Mouse (Mus musculus): ENCODE results near the gene Fus. TPM values are rescaled to one million over a fixed set of nuclear protein-coding genes. Genes with fewer than 3 reads are reported as not detected.
A peak's percentile ranks its signal among the peaks of the same experiment; 100 is the strongest.

The Fus gene
- 415 and 452 TPM in 2 replicates for polyA plus RNA-seq (2015; fragmentation: Nextera tagmentation; extraction: Ambion mirVana)

DNA sequence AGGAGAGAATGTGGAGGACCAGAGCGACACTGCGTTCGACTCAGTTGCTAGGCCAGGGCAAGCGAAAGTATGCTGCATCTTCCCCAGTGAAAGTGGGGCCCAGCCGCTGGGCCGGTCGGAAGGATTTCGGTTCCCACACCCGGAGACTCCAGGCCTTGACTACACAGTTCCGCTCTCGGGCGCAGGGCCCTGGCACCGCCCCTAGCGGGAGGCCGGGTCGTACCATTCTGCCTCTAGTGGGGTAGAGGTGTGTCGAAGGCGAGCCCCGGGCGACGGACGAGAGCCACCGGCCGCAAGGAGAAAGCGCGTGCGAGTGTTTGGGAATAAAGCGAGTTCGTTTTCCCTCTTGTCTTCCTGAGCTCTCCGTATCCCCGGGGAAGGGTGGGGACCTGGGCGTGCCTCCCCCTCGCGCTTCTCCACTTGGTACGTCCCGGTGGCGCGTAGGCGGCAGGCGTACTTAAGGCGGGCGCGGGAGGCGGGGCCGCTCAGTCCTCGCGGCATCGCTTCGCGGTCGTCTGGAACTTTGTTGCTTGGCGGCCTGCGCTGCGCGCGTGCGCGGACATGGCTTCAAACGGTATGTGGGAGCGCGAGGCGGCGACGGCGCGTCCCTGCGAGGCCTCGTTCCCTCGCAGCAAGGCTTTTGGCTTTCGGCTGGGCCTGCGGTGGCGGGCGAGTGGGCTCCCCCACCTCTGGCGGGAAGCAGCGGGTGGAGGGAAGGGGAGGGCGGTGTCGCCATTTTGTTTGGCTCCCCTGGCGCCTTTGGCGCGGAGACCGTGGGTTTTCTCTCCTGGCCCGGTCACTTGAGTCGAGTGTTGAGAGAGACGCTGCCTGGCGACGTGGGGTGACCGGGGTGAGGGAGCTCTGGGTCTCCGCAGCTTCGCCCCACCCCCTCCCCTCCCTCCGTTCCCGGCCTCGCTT is at the start of gene Fus:
Fus (plus strand) TSS at position 454 of the 918 bp plus-strand sequence.
- no peaks in the 10 kb centered on the region for H3K9me3 ChIP-seq
- H3K36me3 ChIP-seq = peaks cover 27% of the 10 kb centered on the region
- H3K9ac ChIP-seq (replicated peaks) = peak within 1 kb of the TSS; percentile 93
- H3K27ac ChIP-seq = peak within 1 kb of the TSS; percentile 97
- H3K27me3 ChIP-seq = no peaks in the 10 kb centered on the region
- peak within 1 kb of the TSS; percentile 89 for H3K4me2 ChIP-seq (replicated peaks)
- peak; percentile 95 for ATAC-seq
- H3K4me1 ChIP-seq (replicated peaks) = peaks cover 29% of the 10 kb centered on the region
- under 1% methylated on average over 91 of the region's 92 CpGs for WGBS
- peak within 1 kb of the TSS; percentile 95 for H3K4me3 ChIP-seq (replicated peaks)

DNA sequence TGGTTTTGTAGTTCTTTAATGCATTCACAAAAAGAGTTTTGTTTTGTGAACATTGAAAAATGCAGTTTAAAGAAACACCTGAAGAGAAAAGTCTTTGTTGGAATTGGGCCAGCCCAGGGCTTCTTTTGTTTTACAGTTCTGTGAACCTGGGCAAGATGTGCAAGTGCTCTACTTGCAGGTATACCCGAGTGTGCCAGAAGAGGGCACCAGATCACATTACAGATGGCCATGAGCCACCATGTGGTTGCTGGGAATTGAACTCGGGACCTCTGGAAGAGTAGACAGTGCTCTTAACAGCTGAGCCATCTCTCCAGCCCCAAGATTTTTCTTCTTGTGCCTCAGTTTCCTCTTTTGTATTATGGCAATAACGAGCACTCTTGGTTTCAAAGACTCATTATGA is 49.1 kb upstream of the Fus start:
- no peak overlapping the region for H3K9ac ChIP-seq (replicated peaks)
- peaks cover 66% of the 10 kb centered on the region for H3K36me3 ChIP-seq
- no peak for ATAC-seq
- 55% methylated on average over 3 of the region's 3 CpGs for WGBS
- H3K4me3 ChIP-seq (replicated peaks) = no peak overlapping the region
- H3K4me2 ChIP-seq (replicated peaks) = no peak overlapping the region
- no peaks in the 10 kb centered on the region for H3K9me3 ChIP-seq
- H3K4me1 ChIP-seq (replicated peaks) = peaks cover 3% of the 10 kb centered on the region
- no peak overlapping the region for H3K27ac ChIP-seq
- H3K27me3 ChIP-seq = no peaks in the 10 kb centered on the region

DNA sequence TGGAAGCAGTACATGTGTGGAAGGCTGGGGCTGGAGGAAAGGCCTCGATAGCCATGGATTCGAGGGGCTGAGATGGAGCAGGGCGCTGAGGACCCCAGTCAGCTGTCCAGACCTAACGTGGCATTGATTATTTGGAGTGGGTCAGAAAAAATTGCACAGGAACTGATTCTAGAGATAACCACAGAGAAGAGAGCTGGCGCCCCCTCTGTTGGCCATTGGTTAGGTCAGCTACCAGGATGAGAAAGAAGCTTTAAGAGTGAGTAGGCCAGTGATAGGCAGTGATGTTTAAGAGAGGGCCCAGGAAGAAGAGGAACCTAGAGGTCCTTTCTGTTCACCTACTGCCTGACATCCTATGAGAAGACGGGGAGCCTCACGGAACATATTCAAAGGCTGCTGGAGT is 48.0 kb upstream of the Fus start:
- Histone ChIP-seq H3K27ac (no peak overlapping the region), H3K9me3 (no peaks in the 10 kb centered on the region), H3K4me2 (replicated peaks) (no peak overlapping the region), H3K9ac (replicated peaks) (no peak overlapping the region), H3K4me1 (replicated peaks) (no peaks in the 10 kb centered on the region), H3K4me3 (replicated peaks) (no peak overlapping the region), H3K27me3 (no peaks in the 10 kb centered on the region), H3K36me3 (peaks cover 77% of the 10 kb centered on the region)
- no peak for ATAC-seq
- 85% methylated on average over 7 of the region's 7 CpGs for WGBS

DNA sequence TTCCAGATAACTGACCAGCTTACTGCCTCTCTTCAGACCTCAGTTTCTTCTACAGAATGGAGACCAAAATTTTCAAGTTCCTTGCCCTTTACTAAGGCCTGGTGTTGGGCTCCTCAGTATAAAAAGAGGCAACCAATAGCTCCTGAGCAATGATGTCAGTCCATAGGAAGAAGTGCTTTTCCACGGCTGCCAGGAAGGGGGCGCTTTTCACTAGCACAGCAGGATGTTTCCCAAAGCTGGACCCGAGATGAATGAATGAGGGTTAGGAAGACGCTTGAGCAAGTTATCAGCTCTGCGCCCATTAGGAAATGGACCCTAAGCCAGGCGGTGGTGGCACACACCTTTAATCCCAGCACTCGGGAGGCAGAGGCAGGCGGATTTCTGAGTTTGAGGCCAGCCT is 45.7 kb upstream of the Fus start:
- H3K9ac ChIP-seq (replicated peaks) = no peak overlapping the region
- H3K4me2 ChIP-seq (replicated peaks) = no peak overlapping the region
- 63% methylated on average over 8 of the region's 8 CpGs for WGBS
- no peaks in the 10 kb centered on the region for H3K9me3 ChIP-seq
- H3K4me1 ChIP-seq (replicated peaks) = no peaks in the 10 kb centered on the region
- no peak overlapping the region for H3K4me3 ChIP-seq (replicated peaks)
- H3K36me3 ChIP-seq = peaks cover 82% of the 10 kb centered on the region
- H3K27ac ChIP-seq = no peak overlapping the region
- no peak for ATAC-seq
- no peaks in the 10 kb centered on the region for H3K27me3 ChIP-seq

DNA sequence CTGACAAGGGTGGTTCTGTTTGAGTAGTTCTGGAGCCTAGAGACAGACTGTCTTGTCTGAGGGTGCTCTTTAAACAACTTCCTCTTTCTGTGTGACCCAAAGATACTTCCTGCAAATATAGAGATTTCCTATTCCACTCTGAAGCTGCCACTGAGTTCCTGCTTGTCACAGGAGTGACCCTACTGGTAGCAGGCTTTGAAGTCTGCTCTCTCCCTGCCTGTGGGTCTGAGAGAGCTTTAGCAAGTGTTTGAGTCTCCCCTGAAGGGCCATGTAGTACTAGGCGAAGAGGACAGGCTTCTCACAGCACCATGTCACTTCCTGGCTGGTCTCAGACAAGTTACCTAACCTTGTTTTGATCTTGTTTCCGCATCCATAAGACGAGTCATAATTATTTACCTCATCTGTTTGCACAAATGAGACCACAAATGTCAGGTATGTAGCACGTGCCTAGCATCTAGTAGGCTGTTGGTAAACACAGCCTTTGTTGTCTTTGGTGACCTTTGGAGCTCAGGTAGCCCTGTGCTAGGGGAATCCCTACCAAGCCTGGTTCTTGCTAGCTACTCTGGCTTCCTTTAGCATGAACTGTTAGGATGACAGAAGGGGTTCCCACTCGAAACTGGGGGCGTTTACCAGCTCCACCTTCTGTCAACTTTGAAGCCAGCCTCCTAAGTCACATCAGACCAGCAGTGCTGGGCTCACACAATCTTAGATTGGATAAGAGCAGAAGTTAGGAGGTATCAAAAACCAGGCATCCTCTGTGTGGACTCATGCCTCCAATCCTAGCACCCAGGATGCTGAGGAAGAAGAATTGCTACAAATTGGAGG is 44.6 kb upstream of the Fus start:
- Histone ChIP-seq H3K9ac (replicated peaks) (no peak overlapping the region), H3K36me3 (peaks cover 82% of the 10 kb centered on the region), H3K27ac (no peak overlapping the region), H3K4me3 (replicated peaks) (no peak overlapping the region), H3K27me3 (peaks cover under 1% of the 10 kb centered on the region), H3K4me2 (replicated peaks) (no peak overlapping the region), H3K9me3 (no peaks in the 10 kb centered on the region), H3K4me1 (replicated peaks) (no peaks in the 10 kb centered on the region)
- WGBS = 87% methylated on average over 6 of the region's 6 CpGs
- ATAC-seq = no peak

DNA sequence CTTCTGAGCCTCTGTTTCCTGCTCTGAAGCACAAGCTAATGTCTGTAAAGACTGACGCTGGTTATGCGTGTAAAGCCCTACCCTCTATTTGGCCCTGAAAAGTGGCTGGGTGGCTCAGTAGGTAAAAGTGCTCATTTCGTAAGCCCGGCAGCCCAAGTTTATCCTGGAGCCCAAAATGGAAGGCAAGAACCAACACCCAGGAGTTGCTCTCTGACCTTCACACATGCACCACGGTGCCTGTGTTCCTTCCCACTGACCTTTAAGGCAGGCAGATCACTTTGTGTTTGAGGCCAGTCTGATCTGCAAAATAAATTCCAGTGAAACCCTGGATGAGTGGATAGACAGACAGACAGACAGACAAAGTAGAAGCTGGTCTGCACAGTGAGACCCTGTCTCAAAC is 43.5 kb upstream of the Fus start:
- no peak for ATAC-seq
- Histone ChIP-seq H3K4me3 (replicated peaks) (no peak overlapping the region), H3K36me3 (peaks cover 76% of the 10 kb centered on the region), H3K9me3 (no peaks in the 10 kb centered on the region), H3K27ac (no peak overlapping the region), H3K9ac (replicated peaks) (no peak overlapping the region), H3K27me3 (peaks cover 11% of the 10 kb centered on the region), H3K4me2 (replicated peaks) (no peak overlapping the region), H3K4me1 (replicated peaks) (no peaks in the 10 kb centered on the region)
- WGBS = 92% methylated on average over 5 of the region's 5 CpGs

DNA sequence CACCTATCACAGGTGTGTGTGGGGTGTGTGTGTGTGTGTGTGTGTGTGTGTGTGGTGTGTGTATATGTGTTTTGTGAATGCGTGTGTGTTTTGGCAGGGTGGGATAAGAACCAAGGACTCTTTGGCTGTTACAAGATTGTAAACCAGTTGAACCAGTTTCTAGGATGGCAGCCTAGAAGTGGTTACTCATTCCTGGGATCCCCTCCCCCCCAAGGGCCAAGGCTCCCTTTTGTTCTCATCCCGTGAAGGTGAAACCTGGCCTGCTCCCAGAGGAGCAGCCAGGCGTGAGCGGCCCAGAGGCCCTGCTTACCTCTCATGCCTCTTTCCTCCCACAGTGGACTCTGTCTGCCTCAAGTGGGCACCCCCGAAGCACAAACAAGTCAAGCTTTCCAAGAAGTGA is 42.0 kb upstream of the Fus start:
- Histone ChIP-seq H3K36me3 (peaks cover 62% of the 10 kb centered on the region), H3K27ac (no peak overlapping the region), H3K4me3 (replicated peaks) (no peak overlapping the region), H3K9ac (replicated peaks) (no peak overlapping the region), H3K27me3 (peaks cover 25% of the 10 kb centered on the region), H3K4me2 (replicated peaks) (no peak overlapping the region), H3K4me1 (replicated peaks) (no peaks in the 10 kb centered on the region), H3K9me3 (no peaks in the 10 kb centered on the region)
- no peak for ATAC-seq
- 66% methylated on average over 5 of the region's 5 CpGs for WGBS

DNA sequence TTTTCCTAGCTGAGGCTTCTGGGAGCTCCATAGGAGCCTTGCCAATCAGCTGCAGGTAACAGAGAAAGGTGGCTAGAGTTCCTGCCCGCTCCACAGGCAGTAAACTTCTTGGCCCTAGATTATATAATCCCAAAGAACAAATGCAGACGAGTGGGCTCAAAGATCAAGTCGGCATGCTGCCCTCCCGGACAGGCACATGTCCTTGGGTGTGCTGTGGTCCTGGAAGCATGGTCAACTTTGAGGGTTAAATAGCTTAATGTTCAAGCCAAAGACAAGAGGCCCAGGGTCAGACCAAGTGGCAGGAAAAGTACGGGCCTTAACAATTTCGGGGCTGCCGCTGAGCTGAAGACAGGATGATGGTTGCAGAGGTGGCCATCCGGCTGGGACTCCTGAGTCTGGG is 41.2 kb upstream of the Fus start:
- no peak overlapping the region for H3K27ac ChIP-seq
- H3K4me1 ChIP-seq (replicated peaks) = no peaks in the 10 kb centered on the region
- peaks cover 30% of the 10 kb centered on the region for H3K27me3 ChIP-seq
- no peak overlapping the region for H3K4me3 ChIP-seq (replicated peaks)
- H3K9me3 ChIP-seq = no peaks in the 10 kb centered on the region
- H3K36me3 ChIP-seq = peaks cover 57% of the 10 kb centered on the region
- no peak overlapping the region for H3K9ac ChIP-seq (replicated peaks)
- 88% methylated on average over 8 of the region's 8 CpGs for WGBS
- H3K4me2 ChIP-seq (replicated peaks) = no peak overlapping the region
- ATAC-seq = no peak

DNA sequence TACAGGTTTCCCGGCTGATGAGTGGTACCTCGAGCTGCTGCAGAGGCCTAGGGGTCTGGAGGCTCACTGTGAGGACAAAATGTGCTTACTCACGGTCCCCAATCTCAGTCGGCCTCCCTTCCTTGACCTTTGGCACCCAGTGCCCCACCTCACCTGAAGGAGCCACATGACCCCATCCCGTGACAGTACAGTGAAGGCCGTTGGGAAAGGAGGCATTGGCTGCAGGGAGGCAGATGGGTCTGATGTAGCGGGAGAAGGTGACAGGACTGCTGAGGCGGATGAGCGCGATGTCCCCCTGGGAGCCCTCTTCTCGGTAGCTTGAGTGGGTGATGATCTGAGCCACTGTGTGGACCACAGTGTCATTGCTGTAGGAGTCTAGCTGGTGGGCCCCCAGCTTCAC is 40.4 kb upstream of the Fus start:
- no peak for ATAC-seq
- no peaks in the 10 kb centered on the region for H3K9me3 ChIP-seq
- H3K4me1 ChIP-seq (replicated peaks) = no peaks in the 10 kb centered on the region
- no peak overlapping the region for H3K4me3 ChIP-seq (replicated peaks)
- H3K27me3 ChIP-seq = peaks cover 30% of the 10 kb centered on the region
- H3K27ac ChIP-seq = no peak overlapping the region
- peaks cover 57% of the 10 kb centered on the region for H3K36me3 ChIP-seq
- 90% methylated on average over 11 of the region's 11 CpGs for WGBS
- no peak overlapping the region for H3K9ac ChIP-seq (replicated peaks)
- H3K4me2 ChIP-seq (replicated peaks) = no peak overlapping the region

DNA sequence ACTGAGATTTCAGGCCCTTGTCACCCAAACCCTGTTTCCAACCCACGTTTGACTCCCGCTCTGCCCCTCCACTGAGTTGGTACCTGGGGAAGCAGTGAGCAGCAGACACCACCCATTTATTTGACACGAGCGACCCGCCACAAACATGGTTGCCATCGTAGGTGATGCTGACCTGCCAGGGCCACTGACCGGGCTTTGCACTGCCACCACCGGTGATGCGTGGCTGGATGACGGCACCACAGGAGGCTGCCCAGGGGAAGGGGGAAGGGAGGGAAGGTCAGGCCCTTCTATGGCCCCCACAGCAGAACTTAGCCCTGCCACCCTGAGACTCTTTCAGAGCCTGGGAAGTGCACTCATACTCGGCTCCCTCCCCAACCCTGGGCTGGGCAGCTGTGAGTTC is 39.5 kb upstream of the Fus start:
- H3K4me2 ChIP-seq (replicated peaks) = no peak overlapping the region
- no peak overlapping the region for H3K4me3 ChIP-seq (replicated peaks)
- H3K36me3 ChIP-seq = peaks cover 48% of the 10 kb centered on the region
- no peak overlapping the region for H3K27ac ChIP-seq
- H3K9me3 ChIP-seq = no peaks in the 10 kb centered on the region
- no peak for ATAC-seq
- no peaks in the 10 kb centered on the region for H3K4me1 ChIP-seq (replicated peaks)
- H3K9ac ChIP-seq (replicated peaks) = no peak overlapping the region
- H3K27me3 ChIP-seq = peaks cover 30% of the 10 kb centered on the region
- WGBS = 73% methylated on average over 11 of the region's 11 CpGs

DNA sequence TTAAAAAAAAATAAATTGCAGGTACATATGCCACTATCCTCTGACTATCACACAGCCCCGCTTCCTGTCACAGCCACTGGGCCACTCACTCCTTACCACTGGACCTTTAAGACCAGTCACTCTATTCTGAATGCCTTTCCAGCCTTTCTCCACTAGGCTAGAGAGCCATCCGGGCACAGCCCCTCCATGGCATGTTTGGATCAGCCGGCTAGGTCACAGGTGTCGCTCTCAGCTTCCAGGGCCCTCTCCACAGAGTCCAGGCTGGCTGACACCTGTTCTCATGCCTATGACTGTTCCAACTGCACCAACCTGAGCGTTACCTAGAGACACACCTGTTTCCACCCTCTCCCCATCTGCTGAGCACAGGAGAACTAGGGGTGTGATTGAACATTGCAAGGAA is 38.7 kb upstream of the Fus start:
- H3K9ac ChIP-seq (replicated peaks) = no peak overlapping the region
- WGBS = 57% methylated on average over 5 of the region's 5 CpGs
- H3K4me3 ChIP-seq (replicated peaks) = no peak overlapping the region
- H3K36me3 ChIP-seq = peaks cover 39% of the 10 kb centered on the region
- H3K9me3 ChIP-seq = no peaks in the 10 kb centered on the region
- H3K27me3 ChIP-seq = peaks cover 30% of the 10 kb centered on the region
- H3K4me1 ChIP-seq (replicated peaks) = no peaks in the 10 kb centered on the region
- no peak for ATAC-seq
- H3K27ac ChIP-seq = no peak overlapping the region
- no peak overlapping the region for H3K4me2 ChIP-seq (replicated peaks)

DNA sequence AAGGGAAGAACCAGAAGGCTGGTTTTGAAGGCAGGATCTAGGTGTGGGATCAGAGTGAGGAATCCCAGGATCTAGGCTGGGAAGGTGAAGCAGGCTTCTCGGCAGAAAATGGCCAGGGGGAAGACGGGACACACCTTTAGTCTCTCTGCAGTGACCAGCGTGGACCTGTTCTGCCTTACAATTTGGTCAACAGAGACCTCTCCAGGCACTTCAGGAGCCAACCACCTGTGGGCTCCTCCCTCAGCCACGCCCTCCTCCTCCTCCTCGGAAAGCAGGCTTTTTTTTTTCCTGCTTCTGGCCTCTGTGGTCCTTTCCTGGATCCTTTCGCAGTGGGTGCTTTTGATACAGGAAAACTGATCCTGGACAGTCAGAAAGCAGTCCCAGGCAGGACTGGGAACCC is 37.3 kb upstream of the Fus start, which contains the start of gene Prss8:
Prss8 (minus strand) TSS at position 182 of the 400 bp plus-strand sequence.
- H3K36me3 ChIP-seq = peaks cover 26% of the 10 kb centered on the region
- H3K4me2 ChIP-seq (replicated peaks) = no peak within 1 kb of the TSS
- H3K27me3 ChIP-seq = peaks cover 30% of the 10 kb centered on the region
- 9% methylated on average over 6 of the region's 6 CpGs for WGBS
- H3K4me1 ChIP-seq (replicated peaks) = peaks cover 9% of the 10 kb centered on the region
- H3K27ac ChIP-seq = no peak within 1 kb of the TSS
- no peak within 1 kb of the TSS; the same call in 1 of the 2 replicates for H3K4me3 ChIP-seq (replicated peaks)
- no peaks in the 10 kb centered on the region for H3K9me3 ChIP-seq
- H3K9ac ChIP-seq (replicated peaks) = no peak within 1 kb of the TSS; the same call in 1 of the 2 replicates
- no peak for ATAC-seq
